Mouse (Mus musculus) lung, adult 18-20 months (tissue): ENCODE results near the gene Lcat.
A peak's percentile ranks its signal among the peaks of the same experiment; 100 is the strongest.
"Not testable (repeated sequence)": the region's sequence is repeated elsewhere in the genome, so short reads cannot be mapped to it uniquely, and the experiment has no call there.

ENCODE experiments used
- DNase-seq, 2 experiments: peaks; one replicate each; pipeline ENCODE4 v3.0.0; 2022; ENCODE audit warnings: mixed read lengths in 2 of 2

Lcat gene

DNA sequence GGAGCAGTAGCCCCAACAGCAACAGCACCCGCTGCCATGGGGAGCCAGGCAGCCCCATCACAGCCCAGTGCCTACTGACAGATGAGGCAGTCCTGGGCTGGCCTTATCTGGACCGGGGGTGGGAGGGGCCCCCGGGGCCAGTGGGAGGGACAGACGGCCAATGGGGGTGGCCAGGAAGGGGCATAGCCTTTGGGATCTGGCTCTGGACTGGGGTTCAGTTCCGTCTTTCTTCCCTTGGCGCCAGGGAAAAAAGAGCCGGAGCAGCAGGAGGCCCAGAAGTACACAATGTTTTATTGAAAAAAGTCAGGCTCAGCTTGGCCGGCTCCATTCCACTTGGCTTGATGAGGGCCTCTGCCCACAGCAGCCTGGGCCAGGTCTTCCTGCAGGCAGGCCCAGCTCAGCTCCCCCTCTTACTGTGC, at the start of gene Lcat:
Lcat (minus strand) TSS at position 62 of the 419 bp plus-strand sequence.
- no peak for DNase-seq

DNA sequence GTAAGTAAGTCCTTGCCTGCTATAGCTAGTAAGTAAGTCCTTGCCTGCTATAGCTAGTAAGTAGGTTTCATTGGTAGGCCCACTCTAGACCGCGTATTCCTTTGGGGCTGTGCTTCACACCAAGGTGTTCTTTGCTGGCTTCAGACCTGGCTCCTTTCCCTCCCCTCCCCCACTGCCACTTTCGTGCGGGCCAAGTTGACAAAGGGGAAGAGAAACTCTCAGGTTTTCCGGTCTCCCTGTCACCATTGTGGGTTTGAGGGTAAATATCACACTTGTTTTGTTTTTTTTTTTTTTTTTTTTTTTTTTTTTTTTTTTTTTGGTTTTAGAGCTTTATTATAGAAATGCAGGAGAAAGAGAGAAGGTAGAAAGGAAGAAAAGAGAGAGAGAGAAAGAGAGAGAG, 49.3 kb upstream of the Lcat start:
- DNase-seq, result peak; percentile 60 to 63

DNA sequence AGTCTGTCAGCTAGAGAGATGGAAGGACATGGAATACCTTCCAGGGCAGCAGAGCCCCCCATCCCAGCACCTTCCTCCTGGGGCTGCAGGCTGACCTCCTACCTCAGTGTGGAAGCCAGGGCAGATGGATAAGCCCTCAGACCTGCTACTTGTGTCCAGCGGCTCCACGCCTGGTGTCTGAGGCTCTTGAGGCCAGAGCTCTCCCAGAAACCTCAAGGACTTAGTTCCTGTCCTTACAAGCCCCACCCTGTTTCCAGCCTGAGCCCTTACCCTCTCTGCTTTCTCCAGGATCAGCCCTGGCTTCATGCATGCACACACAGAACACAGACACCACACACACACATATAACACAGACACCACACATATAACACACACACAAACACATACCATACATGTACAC, 48.4 kb upstream of the Lcat start:
- peak; percentile 38 to 57 for DNase-seq

DNA sequence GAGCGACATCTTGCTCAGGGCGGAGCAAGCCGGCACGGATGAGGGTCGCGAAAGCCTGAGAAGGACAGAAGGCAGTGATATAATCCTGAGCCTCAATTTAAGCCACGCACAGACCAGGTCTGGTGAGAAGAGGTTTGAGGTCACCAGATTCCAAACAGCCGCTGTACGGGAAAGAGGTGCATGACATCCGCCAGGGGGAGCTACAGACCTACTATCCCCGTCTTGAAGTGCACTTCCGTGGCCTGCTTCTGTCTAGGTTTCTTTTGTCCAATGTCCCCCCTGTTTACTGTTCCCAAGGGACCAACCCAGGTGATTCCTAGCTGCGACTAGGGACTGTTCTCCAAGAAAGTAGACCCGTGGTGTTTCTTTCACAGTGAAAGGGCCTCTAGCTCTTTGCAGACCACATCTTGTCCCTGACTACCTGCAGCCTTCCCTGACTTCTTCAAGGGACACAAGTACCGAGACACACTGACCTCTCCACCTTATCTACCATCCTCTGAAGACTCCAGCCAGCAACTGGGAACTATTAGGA, 47.7 kb upstream of the Lcat start, which contains the start of gene Dus2:
Dus2 (plus strand) TSS at position 482 of the 532 bp plus-strand sequence.
- DNase-seq, result peak; percentile 82 to 88

DNA sequence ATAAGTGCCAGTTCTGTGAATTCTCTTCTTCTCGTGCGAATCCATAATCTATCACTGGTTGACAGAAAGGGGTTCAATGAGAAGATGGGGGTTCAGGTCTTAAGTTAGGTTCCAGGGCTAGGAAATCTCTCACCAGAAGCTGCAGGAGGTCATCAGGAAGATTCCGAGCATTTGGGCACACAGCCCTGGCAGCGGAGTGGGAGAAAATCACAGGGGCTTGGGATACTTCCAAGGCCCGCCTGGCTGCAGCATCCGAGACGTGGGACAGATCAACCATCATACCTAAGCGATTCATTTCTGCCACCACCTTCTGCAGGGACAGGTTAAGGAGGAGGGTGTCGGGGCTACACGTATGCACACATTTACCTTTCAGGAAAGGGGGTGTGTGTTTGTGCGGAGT, 45.4 kb upstream of the Lcat start:
- no peak for DNase-seq

DNA sequence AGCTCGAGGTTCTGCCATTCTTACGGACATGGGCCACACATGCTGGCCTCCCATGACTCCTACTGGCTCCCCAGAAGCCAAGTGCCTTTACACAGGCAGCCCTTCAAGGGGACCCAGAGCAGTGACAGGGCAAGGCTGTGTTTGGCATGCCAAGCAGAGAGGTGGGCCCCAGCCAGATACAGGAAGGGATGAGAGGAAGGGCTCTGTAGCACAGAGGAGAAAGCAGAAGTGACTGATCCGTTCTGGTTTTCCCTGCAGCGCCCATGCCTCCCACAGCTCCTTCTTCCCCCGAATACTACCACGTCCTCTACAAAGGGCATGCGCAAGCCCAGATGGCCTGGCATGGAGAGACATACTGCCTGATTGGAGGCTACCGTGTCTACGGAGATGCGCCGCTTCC, 40.2 kb upstream of the Lcat start:
- not testable (repeated sequence) for DNase-seq

DNA sequence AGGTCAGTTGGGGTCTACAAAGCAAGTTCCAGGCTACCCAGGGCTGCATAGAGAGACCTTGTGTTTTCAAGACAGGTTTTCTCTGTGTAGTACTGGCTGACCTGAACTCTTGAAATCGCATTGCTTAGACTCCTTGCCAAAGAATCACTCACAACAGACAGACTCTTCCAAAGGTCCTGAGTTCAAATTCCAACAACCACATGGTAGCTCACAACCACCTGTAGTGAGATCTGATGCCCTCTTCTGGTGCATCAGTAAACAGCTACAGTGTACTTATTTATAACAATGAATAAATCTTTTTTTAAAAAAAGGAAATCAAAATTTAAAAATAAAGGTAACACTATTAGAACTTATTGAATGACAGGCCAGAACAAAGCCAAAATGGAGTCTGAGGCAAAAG, 38.0 kb upstream of the Lcat start:
- no peak for DNase-seq

DNA sequence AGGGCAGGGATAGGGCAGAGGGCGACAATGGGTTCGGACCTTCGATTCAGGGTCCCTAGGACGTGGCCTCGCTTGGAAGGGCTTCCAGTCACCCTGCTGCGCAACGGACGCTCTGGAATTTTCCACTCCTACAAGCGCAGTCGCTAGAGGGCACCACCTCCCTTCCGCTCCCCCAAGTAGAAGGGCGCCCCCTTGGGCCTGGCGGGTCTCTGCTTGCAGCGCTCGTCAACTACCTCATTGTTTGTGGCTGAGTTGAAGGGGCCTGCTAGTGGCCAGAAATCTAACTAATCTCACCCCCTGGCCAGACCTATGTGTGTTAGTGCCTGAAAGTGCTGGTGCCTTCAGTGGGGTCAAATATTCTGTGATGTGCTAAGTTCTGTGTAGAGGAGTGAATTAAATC, 36.1 kb upstream of the Lcat start, which contains the start of gene Dpep3:
Dpep3 (minus strand) TSS at position 105 of the 400 bp plus-strand sequence.
- DNase-seq, result no peak

DNA sequence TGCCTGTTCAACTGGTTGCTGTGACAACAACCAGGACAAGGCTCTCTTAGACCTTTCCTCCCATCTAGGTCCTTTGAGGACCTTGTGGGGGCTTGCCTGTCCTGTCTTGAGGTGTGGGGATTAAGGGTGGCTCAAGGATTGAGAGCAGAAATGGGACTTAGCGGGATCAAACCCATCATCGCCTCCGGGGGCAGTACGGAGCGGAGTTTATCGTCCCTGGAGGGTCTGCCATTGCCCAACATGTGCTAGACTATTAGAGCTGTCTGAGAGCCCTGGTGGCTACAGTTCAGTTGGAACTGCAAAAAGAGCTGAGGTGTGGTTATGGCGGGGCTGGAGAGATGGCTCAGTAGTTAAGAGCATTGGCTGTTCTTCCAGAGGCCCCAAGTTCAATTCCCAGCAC, 32.2 kb upstream of the Lcat start:
- DNase-seq, result no peak

DNA sequence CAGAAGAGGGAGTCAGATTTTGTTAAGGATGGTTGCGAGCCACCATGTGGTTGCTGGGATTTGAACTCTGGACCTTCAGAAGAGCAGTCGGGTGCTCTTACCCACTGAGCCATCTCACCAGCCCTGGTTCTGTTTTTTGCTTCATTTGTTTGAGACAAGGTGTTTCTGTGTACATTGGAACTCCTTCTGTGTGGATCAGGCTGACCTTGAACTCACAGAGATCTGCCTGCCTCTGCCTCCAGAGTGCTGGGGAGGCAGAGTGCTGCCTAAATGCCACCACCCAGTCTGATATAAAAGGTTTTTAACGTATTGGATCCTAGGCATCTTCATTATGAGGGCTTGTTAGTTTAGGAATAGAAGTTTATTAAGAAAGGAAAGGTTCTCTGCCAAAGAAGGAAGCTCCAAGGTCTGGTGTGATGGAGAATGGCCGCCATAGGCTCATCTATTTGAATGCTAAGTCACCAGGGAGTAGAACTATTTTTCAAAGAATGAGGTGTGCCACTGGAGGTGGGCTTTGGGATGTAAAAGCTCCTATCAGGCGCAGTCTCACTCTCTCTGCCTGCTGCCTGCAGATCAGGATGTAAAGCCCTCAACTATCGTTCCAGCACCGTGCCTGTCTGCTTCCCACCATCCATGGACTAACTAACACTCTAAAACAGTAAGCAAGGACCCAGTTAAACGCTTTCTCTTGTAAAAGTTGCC, 28.0 kb upstream of the Lcat start:
- no peak for DNase-seq

DNA sequence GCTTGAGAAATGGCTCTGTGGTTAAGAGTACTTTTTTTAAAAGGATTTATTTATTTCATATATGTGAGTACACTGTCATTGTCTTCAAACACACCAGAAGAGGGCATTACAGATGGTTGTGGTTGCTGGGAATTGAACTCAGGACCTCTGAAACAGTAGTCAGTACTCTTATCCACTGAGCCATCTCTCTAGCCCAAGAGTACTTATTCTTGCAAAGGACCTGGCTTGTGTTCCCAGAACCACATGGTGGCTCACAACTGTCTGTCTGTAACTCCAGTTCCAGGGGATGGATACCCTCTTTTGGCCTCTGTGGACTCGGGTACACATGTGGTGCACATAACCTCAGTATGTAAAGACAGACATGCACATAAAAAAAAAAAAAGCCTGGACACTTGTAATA, 26.2 kb upstream of the Lcat start:
- DNase-seq, result no peak

DNA sequence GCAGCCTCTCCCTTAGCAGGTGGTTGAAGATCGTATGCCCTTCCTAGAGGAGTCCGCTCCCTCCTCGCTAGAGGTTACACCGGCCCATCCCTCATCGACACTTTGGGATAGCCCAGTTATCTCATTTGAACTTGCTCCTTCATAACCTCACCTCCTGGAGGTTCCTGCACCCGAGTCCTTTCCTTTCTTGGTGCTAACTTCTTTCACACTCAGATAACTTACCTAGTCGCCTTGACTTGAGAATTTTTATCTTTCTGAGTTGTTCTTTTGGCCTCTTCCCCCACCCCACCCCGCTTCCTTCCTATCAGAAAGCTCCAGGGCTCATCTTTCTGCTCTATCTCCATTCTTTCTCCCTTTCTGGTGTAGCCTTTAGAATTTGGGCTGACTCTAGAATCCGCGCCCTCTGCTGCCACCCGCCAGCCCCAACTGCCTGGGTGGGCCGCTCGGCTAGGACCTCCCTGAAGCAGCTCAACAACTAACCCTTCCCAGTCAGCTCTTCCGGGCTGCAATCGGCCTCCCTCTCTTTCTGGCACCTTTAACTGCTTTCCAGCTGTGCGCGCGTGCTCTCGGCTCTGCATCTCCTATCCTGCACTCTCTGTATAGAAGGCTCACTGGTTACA, 23.6 kb upstream of the Lcat start:
- DNase-seq, result peak in 1 of 2 experiments; percentile 38

DNA sequence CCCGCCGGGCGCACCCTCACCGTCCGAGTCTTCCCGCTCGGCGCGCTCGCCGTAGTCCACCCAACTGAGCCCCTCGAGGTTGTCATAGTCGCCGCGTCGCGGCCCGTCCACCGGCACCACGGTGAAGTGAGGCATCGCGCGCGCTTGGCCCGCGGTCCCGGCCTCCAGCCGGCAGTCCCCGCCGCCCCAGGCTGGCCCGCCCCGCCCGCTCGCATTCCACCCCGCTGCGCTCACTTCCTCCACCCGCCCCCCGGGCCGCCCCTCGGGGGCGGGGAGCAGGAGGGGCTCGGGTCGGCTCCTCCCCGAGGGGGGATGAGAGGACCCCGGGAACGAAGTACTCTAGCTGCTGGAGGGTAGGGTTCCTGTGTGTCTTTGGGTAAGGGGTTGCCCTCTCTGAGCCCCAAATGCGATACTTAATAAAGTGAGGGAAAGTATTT, 22.7 kb upstream of the Lcat start, which contains the start of gene Slc12a4:
Slc12a4 (minus strand) TSS at position 193 of the 437 bp plus-strand sequence.
- peak; percentile 82 to 88 for DNase-seq

DNA sequence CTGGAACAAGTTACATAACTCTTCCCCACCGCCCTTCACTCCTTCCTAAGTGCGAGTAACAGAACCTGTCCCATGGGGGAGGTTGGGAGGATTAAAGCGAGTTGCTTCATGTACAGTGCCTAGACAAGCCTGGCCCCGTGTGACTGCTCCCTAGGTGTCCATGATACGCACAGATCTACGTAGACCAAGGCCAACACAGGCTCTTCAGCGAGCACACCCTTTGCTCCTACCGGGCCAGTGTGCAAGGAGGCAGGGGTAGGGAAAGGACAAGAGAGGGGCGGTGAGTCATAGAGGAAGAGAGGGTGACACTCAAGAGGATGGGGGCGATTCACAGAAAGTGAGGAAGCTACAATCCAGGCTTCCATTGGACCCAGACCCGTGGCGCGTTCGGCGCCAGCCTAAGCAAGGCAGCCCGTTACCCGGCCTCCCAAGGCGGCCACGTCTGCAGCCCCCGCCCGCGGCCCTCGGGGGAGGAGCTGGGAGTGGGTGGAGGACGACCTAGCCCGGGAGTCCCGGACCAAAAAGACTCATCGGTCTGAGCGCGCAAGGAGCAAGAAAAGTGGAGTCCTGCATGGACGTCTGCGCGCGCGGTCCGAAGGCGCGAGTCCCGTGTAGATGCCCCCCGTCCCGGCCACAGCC, 22.2 kb upstream of the Lcat start:
- DNase-seq, result peak; percentile 58 to 63

DNA sequence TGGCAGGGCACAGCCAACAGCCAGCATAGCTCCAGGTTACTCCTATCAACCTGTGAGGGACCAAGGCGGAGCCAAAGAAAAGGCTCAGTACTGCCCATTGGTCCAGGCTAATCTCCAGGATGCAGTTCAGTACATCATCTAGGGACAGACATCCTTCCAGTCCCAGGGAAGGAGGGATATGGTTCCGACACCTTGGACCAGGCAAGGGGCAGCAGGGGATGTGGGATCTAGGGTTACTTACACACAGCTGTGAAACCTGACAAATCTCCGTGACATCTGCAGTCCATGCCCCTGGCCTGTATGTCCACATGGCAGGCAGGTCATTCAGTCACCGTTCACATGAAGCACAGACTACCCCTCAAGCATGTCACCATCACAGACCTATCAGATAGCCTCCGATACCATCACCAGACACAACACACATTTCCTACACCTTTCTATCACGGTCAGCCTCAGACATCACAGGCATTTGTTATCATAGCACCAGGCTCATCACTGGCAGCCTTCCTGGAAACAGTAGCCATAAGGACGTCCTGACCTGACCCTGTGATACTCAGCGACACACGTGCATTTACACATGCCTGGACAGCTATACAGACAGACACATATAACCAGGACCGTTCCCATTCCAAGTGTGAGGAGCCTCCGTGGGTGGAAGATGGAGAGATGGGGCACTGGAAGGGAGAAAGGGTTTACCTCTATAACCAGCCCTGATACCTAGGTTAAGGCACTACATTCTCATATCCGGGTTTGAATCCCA, 21.5 kb upstream of the Lcat start:
- no peak for DNase-seq

DNA sequence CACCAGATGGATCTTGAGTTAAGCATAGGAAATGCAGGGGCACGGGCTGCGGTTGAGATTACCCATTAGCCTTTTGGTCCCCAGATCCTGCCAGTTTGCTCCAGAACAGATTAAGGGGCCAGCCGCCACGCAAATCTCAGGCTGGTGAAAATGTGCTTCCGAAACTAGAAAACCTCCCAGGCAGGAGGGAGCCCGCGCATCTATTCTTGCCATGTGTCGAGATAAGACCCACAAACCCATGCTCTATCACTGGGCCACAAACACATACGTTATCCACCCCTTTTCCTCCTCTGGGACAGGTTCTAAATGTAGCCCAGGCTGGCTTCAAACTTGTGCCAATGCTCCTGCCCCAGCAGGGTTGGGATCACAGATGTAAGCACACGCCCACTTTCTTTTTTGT, 18.4 kb upstream of the Lcat start:
- no peak for DNase-seq

DNA sequence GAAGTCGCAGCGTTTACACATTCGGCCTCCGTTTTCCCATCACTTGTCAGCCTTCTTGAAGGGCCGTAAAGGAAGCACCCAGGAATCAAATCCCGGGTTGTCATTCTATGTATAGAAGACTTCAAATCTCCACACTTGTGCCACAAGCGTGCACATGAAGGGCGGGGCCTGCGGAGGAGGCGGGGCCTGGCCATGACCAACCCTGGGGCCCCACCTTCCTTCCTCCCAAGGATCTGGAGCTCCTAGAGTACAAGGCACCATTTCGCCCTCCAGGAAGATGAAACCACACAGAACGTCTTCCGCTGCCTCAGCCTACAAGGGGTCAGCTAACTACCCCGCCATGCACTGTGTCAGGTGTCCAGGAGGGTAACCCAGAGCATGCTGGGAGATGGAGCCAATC, 17.9 kb upstream of the Lcat start:
- DNase-seq, result no peak

DNA sequence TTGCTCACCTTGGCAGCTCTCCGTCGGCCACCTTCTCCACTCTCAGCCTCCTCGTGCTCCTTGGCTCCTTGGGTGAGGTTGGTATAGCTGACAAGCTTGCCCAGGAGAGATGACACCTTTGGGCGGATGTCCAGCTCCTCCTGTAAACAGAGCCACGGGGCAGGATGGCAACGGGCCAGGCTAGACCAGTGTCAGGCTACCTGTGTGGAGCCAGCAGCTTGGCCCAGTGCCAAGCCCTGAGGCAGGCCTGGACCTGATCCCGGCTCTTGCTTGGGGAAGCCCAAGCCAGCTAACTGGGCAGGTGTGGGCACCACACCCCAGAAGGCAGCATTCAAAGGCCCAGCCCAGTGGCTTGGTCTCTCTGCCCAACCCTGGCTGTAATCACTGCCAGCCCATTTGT, 16.2 kb upstream of the Lcat start:
- DNase-seq, result peak; percentile 71 to 82

DNA sequence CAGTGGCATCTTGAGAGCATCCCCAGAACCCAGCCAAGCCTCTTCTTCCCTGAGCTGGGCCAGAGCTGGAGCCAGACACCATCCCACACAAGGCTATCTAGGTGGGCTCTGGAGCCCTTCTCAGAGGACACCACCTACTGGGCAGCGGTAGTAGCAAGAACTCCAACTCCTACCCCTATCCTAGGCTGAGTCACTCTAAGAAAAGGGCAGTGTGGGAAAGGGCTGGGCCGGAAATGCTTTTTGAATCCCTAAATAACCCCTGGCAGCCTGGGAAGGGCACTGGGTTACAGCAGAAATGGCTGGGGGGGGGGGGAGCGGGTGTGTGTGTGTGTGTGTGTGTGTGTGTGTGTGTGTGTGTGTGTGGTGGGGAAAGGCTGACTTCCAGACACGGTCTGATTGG, 14.6 kb upstream of the Lcat start:
- peak; percentile 50 to 63 for DNase-seq

DNA sequence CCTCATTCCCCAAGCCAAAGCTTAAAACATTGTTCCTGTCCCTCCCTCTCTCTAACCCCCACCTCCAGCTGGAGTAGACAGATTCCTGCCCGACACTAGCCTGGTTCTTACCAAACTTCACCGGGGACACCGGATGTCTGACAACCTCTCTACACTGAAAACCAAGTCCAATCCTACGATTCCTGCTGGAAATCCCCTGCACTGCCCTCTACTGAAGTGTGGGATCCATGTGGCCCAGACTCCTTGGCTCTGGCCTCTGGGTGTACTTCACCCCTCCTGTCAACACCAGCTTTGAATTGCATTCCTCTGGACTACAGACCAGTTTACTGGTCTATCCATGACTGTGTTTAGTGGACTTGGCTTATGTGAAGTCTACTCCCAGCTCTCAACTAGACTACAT, 13.4 kb upstream of the Lcat start:
- DNase-seq, result peak in 1 of 2 experiments; percentile 31

DNA sequence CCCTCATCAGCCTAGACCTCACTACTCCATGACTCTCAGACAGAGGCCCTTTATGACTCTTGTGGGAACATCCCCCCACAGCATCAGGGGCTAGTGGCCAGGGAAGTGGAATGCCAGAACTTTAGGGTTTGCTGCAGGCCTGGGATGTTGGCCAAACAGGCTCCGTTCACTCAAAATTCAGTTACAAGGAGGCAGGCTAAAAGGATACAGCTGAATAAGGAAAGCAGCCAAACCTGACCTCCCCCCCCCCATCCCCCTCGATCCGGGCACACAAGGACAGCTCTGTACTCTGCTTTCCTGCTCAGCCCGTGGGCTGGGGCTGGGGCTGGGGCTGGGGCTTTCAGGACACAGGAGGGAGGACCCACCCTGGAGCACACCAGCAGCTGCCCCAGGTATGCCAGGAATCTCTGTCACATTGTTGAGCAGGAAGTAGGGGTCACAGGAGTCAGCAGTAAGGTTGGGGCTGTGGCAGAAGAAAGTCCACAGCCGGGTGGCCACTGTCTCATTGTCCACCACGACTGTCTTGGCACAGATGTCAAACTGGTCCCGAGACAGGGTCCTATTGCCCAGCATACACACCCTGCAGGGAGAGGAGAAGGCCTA, 8.0 kb upstream of the Lcat start:
- DNase-seq, result no peak

DNA sequence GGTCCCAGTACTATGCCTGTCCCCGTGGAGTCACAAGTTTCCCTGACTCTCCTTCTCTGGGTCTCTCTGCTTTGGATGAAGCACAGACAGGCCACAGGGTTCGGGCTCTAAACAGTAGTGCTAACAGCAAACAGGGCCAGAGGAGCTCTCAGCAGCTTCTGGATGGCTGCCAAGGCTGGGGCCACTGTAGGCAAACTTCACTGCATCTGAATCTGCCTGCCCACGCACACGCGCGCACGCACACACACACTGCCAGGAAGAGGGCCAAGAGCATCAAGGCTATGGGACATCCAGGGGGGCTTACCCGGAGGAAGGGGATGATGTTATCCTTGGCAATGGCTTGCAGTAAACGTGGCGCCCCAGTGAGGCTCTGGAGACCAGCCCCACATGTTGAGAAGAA, 6.2 kb upstream of the Lcat start:
- no peak for DNase-seq
